Mouse (Mus musculus) mouse embryonic stem cell (cell line): ENCODE data around the gene Igsf9b.

ENCODE experiments used
- in situ Hi-C, 2 experiments: fragments of 300-500 bp; cut with MboI; formaldehyde crosslinking; loops; 1 replicate in 1 of 2; 3 replicates in 1 of 2; pipeline ENCODE4 v1.14.3; 2019 to 2020; ENCODE audit warnings: low sequenced_read_pairs in 2 of 2, low pct_unique_long_range_greater_than_20kb in 1 of 2, mixed read lengths in 1 of 2; ENCODE audit not compliant: unreplicated experiment in 1 of 2

Igsf9b gene

GRCm38 (mm10) chr9:27287419-27287818 is 11.6 kb upstream of the Igsf9b start:
- in situ Hi-C loops: no loop called here

GRCm38 (mm10) chr9:27288442-27288841 is 10.6 kb upstream of the Igsf9b start:
- in situ Hi-C loops: no loop called here

DNA sequence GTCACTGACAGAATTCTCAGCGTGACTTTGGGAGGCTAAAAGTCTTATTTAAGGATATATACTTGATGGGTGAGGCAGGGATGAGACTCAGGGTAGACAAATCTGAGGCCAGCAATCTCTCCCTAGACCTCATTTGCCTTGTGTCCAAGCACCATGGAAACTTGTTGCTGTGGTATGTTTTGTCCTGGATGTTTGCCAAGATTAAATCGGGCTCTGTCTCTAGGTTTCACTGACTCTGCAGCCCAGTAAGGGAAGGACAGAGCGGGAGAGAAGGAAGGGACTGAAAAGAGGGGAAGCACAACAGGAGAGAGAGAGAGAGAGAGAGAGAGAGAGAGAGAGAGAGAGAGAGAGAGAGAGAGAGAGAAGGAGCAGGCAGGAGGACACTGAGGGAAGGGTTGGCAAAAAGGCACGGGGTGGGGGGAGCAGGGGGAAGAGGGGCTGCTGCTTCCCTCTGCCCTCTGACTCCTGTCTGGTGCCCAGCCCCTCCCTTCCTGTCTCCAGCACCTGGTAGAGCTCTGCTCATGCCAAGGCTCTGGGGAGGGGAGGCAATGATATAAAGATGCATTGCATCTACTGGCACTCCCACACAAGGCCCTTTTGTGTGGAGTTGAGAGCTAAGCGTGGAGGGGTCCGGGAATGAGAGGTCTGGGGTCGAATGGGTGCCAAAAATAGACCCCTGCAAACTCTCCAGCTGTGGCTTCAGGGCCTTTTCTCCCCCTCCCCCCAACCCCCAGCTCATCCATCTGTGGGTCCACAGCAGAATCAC is 9.3 kb upstream of the Igsf9b start:
- in situ Hi-C loops: no loop called here

- in situ Hi-C loops: no loop called here
Measured at GRCm38 (mm10) chr9:27294380-27294779, 4.6 kb upstream of the Igsf9b start.

- in situ Hi-C loops: no loop called here
Measured at GRCm38 (mm10) chr9:27299286-27300187, 533 bp downstream of the Igsf9b start.

DNA sequence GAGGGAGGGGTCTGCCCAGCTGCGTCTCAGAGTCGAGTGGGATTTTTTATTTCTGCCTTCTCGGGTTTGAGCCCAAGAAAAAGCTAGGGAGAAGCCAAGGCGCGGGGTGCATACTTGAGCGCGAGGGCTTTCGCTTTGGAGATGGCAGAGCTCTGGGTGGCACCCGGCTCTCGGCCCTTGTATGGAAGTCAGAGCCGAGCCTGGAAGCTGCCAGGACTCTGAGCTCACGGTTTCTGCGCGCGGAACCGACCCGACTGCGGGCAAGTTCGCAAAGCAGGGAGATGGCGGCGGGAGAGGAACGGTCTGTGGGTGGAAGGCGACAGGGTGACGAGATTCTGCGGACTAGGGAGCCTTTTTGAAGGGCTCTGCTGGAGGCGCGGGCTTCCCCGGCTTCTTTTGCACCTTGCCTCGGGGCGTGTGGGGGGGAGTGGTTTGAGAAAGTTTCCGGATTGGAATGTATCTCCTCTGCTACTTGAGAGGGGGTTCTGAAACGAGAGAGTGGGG is 1.2 kb downstream of the Igsf9b start:
- in situ Hi-C loops: no loop called here

GRCm38 (mm10) chr9:27300698-27301097 is 1.7 kb downstream of the Igsf9b start:
- in situ Hi-C loops: no loop called here

- in situ Hi-C loops: no loop called here
Measured at GRCm38 (mm10) chr9:27301486-27301885, 2.5 kb downstream of the Igsf9b start.

DNA sequence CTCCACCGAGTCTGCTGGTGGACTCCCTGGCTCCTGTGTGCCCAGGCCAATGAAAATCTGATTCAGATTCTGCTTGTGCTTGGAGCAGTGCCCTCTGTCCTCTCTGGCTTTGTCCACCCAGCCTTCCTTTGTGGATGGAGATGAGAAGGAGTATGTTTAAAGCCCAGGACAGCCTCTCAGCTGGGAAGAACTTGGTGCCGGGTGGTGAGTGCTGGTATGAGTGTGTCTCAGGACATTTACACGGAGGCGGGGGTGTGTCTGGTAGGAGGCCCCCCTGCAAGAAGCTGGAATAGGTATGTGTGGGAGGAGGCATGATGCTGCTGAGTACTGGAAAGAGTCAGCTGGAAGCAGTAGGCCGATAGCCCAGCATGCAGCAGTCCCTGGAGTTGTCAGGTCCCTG is 3.3 kb downstream of the Igsf9b start:
- in situ Hi-C loops: no loop called here

- in situ Hi-C loops: no loop called here
Measured at GRCm38 (mm10) chr9:27303571-27304484, 4.8 kb downstream of the Igsf9b start.

DNA sequence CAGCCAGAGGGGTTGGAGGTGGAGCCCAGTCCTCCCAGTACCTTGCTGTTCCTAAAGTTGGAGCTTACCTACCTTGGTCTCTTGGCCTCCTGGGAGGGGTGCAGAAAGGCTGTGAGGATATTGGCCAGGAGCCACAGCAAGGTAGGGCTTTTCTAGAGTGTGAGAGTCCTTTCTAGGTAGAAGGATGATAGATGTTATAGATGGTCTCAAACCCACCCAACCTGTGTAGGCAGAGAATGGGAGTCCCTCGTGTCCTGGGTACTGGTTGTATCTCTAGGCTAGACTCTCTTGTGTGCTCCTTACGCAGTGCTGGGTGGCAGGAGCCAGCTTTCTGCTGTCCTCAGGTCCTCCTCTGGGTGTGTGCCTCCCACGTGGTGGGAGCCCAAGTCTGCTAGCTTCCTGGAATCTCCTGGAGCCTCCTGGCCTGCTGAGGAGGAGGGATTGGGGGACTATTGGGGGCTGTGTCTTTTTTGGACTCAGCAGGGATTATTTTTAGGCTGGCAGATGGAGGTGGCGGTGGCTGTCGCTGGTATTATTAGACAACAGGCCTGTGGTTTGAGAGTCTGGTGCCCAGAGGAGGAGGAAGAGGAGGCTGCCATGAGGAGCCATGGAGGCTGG is 5.6 kb downstream of the Igsf9b start:
- in situ Hi-C loops: no loop called here

DNA sequence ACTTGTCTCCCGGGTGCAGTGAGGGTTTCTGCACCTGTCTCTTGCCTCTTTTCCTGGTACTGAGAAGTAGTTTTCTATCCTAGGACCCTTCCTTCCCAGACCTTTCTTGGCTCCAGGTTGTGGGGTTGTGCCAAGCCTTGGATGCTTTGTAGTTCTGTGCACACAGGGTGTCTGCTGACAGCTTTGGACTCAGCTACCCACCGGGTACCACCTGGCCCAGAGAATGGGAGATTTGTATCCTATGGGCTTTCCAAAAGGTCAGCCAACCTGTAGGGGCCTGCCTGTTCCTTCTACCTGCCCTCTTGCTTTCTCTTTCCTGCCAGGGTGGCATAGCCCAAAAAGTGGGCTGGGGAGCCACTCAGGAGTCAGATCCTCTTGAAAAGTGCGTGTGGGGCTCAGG is 6.5 kb downstream of the Igsf9b start:
- in situ Hi-C loops: no loop called here

- in situ Hi-C loops: no loop called here
Measured at GRCm38 (mm10) chr9:27306642-27307041, 7.6 kb downstream of the Igsf9b start.

GRCm38 (mm10) chr9:27307265-27307664 is 8.3 kb downstream of the Igsf9b start:
- in situ Hi-C loops: no loop called here

DNA sequence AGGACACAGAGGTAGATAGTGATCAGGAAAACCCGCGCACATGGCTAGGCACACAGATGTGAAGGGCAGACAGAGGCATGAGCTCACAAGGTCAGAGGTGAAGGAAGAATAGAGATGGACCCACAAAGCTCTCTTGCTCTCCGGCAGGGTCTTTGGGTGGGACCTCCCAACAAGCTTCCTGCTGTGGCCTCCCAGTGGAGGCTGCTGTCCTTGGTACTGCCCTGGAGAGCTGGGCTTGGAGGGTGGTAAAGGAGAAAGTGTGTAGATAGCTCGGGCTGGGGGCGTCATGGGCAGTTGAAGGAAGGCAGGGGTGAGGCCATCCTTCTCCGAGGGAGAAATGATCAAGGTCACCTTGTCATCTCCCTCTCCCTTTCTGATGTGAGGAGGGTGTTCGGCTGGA is 9.0 kb downstream of the Igsf9b start:
- in situ Hi-C loops: no loop called here

DNA sequence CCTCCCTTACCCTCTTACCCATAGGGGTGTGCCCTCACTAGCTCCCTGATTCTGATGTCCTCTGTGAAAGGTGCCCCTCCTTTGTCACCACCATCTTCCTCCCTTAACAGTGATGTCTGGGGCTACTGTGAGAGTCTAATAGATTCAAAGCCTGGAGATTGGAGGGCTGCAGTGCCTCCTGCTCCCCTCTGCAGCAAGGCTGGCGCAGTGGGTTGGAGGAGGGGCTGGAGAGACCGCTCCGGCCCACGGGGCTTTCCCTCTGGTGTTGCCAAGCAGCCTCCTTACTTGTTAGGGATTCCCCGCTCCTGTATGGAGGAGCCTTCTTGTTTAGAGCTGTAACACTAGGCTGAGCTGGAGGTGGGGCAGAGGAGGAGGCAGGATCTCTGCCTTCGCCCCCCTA is 9.6 kb downstream of the Igsf9b start:
- in situ Hi-C loops: no loop called here

DNA sequence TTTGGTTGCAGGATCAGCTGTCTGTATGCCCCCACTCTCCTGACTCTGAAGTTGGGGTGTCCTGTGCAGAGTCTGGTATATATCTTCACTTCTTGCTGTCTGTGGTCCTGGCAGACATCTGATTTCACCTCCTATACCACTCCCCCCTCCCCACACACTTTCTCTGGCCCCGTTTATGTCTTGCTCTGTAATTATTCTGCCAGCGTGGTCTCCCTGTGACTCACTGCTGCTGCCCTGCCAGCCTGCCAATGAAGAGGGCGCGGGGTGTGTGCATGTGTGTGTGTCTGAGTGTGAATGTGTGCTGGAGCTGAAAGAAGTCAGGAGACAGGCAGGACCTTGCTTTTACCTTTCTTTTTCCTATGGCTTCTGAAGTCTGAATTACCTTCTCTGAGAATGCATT is 11.0 kb downstream of the Igsf9b start:
- in situ Hi-C loops: no loop called here

- in situ Hi-C loops: no loop called here
Measured at GRCm38 (mm10) chr9:27313427-27313826, 14.4 kb downstream of the Igsf9b start.
